Mouse (Mus musculus) cerebral cortex, adult 2 months (tissue): ENCODE measurements around the gene Tcf3.

Source experiments
- WGBS: fragments of 180-500 bp; shearing (Covaris S2); methylation state at CpG from one replicate; pipeline ENCODE4 v1.1.7; 2018; 5-methylcytosine and 5-hydroxymethylcytosine counted together

Gene Tcf3

DNA sequence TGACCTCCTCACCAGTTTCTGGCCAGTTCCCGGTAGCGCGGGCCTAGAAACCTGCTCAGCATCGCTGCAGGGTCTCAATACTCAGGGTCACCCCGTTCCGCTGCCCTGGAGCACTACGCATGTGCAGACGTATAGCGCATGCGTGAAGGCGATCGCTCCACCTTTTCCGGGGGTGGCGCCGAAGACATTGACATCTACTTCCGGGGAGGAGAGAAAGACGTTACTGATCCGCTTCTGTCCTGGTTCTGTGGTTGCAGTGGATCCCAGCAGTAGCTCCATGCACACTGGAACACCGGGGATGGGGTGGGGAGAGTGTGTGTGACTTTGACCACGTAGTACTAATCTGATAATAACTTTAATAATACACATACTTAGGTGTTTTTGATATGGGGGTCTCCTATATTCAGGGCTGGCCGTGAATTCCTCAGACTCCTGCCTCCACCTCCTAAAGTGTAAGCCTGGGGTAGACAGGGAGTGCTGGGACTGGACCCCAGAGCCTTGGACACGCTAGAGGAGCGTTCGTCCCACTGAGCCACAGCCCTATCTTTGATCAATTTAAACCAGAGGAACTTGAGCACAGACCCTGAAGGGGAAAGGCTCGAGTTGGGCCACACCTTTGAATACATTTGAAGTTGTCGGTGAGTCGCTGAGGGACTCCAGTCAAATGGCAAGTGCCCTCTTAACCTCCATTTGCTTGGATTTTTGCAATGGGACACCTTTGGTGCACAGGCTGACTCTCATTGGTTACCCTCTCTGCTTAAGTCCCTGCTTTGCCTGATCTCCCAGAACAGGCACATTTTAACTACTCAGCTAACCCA is 26.6 kb downstream of the Tcf3 start, which contains the start of gene Uqcr11:
TSS of gene Uqcr11 (minus strand) at position 147 of the 818 bp plus-strand sequence.
- WGBS: under 1% methylated on average over 27 of the region's 27 CpGs

DNA sequence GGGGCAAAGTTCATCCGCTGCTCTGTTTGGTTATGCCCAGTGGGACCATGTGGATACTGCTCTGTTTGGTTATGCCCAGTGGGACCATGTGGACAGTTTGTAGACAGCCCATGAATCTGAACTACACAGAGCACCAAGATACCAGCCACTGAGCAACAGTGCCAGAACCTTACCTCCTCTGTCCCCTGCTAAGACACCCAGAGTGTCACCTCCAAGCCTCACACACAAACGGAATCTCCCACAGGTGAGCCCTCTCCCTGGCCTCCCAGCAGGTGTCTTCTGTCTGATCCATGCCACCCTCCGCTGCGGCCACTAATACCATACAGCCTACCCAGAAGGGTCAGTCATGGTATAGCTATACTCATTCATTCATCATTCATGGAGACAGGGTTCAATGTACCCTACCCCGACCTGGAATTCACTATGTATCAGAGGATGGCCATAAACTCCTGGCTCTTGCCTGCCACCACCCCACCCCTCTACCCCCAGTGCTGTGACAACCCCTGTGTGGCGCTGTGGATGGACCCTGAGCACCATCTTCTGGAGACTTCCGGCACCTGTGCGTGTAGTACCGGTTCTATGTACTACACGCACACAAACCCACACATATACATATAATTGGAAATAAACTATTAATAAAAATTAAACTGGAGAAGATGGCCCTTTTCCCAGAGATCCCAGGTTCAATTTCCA is 27.8 kb downstream of the Tcf3 start:
- 44% methylated on average over 10 of the region's 10 CpGs for WGBS

DNA sequence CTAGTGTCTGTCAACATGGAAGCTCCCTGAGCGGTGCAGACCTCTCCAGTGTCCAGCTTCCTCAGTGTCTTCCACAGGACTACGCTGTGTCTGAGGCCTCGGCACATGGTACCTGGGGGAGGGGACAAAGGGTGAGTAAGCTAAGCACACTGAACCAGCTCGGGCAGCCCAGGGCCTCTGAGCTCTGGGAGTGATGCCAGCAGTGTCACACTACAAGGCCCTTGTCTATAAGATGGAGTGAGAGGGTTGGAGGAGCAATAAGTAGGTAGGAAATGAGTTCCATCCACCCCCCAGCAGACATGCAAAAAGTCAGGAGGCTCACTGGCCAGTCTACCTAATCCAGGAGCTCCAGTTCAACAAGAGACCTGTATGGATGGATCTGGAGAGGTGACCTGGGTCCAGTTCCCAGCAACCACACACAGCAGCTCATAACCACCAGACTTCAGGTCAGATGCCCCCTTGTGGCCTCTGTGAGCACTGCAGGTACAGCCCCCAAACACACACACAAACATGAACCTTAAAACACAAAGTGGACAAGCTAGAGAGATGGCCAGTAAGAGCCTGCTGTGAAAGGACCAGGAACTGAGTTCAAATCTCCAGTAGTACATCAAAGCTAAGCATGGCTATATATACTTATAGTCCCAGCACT is 30.3 kb downstream of the Tcf3 start:
- 84% methylated on average over 4 of the region's 4 CpGs for WGBS

DNA sequence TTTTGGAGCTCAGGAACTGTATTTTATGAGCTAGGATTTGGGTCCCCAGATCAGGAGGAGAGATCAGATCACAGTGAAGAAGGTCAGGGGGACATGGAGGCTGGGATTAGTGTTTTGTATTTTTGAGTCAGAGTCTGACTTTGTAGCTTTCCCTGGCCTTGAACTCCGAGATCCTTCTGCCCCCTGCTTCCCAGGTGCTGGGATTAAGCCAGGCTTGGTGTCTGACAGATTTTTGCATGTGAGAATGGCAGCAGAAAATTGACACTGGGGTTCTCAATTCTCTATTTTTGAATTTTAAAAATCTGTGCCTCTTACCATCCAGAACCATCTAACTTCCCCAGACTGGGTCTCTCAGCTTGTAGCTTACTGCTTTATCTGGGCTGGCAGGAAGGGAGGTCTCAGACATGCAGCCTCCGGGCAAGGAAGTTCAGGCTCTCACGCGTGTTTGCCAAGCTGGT is 32.7 kb downstream of the Tcf3 start:
- WGBS: 67% methylated on average over 4 of the region's 4 CpGs

DNA sequence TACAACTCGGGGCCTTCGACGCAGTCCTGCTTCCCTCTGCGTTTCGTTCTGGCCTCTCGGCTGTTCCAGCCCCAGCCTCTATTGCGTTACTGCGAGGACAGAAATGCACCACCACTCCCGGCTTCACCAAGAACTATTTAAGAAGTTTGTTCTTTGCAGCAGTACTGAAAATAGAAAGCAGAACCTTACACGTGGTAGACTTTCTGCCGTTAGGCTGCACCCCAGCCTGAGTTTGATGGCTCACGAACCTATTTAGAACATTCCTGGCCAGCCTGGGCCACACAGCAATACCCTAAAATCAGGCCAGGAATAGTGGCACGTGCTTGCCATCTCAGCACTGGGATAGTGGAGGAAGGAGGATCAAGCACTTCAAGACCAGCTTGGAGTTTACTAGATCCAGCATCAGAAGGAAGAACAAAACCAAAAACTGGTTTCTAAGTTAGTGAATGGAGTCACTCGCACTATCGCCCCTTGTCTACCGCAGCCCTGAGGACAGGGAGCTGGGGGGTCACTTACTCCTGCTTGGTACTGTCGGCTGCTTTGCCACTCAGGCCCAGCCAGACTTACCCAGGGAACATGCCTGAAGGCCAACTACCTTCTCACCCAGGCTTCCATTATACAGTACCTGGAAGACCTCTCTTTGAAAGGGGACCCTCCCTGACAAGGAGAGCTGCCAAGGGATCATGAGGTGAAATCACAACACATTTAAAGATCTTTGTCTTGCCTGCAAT is 33.3 kb downstream of the Tcf3 start:
- 7% methylated on average over 17 of the region's 17 CpGs for WGBS

DNA sequence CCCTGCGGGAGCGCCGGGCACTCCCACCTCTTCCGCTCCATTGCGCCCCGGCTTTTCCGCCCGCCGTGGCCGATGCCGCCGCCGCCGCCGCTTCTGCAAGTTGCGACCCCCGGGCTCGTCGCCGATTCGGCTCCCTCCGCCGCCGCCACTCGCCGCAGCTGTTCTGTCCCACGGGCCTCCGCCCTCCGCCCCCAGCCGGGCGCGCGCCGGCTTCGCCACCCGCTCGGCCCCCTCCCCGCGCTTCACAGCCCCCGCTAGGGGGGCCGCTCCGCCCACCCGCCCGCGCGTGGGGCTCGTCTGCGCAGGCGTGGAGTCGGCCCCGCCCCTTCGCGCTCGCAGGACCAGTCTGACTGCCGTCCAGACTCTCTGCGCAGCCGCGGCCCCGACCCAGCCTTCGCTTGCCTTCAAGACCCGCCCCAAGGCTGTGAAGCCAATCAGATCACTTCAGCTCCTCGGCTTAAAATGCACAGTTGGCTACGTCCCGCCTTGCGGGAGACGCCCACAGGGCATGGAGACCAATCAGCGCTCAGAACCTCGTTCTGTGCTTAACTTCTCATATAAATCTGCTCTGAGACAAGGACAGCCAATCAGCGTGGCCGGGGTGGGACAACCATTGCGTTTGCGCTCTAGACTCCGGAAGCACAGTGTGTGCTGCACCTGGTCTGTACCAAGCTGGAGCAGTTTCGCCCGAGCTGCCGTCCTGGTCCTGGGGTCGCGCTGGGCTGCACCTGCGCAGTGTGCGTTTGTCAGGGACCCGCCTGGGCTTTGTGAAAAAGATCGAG is 34.1 kb downstream of the Tcf3 start, which contains the start of gene Mbd3:
TSS of gene Mbd3 (minus strand) at position 360 of the 782 bp plus-strand sequence.
- under 1% methylated on average over 82 of the region's 82 CpGs for WGBS

DNA sequence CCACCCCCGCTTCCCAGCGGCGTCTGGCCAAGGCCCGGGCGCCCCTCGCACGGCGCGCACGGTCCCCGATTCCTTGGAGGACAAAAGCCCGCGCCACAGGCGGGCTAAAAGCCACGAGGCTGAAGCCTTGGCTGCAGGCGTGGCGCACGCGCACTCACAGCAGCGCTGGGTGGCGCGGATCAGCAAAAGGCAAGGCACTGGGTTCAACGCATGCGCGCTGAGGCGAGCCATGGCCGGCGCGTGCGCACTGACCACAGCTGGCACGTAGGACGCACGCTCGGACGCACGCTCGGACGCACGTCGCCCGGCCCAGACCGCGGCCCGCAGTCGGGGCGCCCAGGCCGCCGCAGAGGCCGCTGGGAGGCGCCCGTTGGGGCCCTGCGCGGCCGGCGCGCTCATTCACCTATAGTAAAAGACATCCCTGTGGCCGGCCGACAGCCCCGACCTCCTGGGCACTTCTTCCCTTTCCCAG is 34.7 kb downstream of the Tcf3 start:
- WGBS: under 1% methylated on average over 59 of the region's 59 CpGs

DNA sequence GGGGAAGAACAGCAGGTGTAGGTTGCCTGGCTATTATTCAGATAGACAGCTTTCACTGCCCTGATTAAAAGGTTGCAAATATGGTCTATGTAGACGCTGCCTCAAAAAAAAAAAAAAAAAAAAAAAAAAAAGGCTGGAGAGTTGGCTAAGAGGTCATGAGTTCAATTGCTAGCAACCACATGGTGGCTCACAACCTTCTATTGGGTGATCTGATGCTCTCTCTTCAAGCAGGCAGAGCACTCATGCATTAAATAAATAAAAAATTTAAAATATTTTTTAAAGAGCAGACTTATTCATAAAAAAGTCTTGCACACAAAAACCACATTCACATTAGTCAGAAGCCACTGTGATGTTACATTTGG is 35.3 kb downstream of the Tcf3 start:
- 0% methylated on average over 1 of the region's 1 CpGs for WGBS

DNA sequence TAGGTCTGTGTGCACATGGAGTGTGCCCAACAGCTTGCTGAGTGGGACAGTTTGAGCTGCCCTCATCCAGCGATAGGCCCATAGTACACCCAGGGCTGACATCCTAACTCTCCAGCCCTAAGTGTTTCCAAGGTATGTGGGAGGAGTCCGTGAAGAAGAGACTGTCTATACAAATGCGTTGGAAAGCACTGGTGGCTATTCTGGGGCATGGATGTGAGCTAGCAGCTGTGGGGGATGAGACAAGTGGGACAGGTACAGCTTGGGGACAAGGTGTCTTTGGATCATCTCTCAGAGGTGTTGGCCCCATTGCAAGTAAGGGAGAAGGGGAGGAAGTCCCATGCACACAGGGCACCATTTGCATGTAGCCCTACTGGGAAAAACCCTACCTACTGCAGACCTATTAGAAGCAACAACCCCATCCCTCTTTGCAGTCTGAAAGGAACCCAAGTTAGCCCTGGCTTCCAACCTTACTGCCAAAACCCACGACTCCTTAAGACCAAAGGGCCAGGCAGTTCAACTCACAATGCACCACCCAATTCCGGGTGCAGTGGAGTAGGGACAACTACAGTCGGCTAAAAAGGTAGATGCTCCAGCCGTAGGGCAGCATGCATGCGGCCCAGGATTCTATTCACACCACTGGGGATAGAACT is 35.8 kb downstream of the Tcf3 start:
- WGBS: 30% methylated on average over 8 of the region's 8 CpGs

DNA sequence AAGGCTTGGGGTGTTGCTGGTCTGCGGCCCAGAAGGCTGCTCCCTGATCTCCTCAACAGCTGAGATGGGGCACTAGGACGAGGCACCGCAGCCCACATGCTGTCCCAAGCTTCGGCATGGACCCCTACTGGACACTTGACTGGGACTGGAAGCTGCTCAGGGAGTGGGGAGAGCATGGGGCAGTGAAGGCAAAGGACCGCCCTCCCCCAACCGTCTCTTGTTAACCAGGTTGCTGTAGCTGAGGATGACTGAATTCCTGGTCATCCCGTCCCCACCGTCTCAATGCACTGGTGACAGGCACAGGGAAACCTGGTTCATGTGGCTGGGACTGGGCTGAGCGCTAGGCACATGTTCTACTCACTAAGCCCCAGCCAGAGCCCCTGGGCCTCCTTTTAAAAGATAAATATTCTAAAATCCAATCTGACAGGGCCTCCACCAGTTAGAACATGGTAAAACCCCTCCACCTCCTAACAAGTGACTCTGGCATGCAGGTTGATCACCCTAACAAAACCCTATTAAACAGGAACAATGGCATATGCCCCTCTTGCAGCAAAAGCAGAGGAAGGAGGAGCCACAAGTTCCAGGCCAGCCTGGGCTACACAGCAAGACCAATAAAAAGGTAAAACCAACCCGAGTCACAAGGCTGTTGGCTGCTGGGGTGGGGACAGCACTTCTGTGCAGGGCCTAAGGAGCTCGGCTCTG is 36.5 kb downstream of the Tcf3 start:
- WGBS: 80% methylated on average over 11 of the region's 11 CpGs

DNA sequence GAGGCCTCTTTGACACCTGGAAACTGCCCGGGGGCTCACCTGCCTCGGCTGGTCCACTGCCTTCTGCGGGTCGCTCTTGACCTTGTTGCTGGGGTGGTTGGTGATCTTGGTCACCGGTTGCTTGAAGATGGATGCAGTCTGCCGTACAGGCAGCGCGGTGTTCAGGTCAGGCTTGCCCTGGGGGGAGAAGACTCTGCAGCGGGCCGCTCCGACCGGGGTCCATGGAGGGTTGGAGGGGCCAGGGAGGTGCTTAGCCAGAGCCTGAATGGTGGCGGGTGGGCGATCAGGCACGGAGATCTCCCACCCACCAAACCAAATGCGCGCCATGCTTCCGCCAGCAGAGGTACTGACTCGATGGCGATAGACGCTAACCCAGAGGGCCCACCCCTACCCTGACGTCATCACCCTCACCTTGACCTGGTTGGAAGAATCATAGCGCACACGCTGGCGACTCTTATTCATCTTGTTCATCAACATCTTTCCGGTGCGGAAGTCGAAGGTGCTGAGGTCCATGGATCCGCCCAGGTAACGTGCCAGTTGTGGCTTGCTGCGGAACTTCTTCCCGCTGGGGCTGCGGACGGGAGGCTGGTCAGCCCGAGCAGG is 38.3 kb downstream of the Tcf3 start:
- WGBS: 94% methylated on average over 35 of the region's 35 CpGs

DNA sequence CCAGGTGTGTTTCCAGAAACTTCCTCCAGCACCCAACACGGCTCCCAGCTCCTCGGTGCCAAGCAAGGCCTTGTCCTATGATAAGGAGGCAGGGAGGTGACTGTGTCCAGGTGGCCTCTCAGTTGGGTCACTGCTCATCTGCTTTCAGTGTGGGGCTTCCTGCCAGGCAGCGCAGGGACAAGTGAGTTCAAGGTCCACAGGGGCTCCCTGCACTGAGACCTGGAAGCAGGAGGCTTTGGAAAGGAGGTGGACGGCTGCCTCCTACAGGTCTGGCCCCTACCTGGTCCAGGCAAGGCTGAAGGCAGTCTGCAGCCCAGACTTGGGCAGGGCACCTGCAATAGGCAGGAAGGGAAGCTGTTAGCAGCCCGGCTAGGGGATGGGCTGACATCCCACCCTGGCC is 40.8 kb downstream of the Tcf3 start:
- WGBS: 93% methylated on average over 5 of the region's 5 CpGs

DNA sequence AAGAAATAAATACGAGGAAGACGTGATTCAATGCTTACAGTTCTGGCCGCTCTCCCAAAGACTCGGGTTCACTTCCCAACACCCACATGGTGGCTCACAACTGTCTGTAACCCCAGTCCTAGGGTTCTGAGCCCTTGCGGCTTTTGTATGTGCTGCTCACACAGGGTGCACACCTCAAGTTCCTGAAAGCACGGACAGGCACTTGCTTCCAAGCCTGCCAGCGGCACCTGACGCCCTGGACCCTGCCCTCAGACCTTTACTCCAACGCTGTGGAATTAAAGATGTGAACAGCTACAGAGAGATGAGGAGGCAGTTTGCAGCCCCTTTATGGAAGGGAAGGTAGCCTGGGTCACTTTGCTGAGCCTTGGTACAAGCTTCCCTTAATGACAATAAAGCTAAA is 42.8 kb downstream of the Tcf3 start:
- 74% methylated on average over 9 of the region's 9 CpGs for WGBS

DNA sequence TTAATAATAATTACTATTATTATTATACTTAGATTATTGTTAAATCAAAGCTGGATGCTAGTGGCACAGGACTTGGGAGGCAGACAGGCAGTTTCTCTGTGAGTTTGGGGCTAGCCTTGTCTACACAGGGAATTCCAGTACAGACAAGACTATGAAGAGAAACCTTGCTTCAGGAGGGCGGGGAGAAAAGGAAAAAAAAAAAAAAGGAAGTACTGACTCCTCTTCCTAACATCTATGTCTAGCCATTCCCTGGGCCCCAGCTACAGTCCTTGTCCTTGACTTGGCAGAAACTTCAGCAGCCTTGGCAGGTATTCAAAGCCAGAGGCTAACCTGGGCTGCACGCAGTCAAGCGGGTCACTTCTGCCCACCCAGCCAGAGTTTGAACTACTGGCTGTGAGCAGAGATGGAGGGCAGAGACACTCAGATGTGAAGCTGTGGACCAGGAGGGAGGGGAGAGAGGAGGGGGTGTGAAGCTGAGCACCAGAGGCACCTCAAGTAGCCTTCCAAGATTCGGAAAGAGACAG is 44.2 kb downstream of the Tcf3 start:
- WGBS: 65% methylated on average over 4 of the region's 4 CpGs

DNA sequence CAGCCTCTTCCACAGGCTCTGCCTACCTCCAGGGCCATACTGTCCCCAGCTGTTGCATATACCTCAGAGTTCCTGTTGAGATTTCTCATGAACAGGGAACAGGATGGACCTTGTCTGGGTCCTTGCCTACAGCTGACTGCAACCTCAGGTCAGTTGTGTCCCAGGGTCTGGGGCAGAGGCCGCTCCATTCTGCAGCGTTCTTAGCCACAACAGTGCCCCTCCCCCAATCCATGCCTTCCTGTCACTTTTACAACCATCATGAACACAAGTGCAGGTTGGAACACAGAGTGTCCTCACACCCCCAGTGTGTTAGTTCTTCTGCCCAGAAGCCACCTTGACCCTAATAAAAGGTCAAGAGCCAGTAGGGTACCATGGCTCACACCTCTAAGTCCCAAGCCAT is 44.7 kb downstream of the Tcf3 start:
- WGBS: 42% methylated on average over 2 of the region's 2 CpGs

DNA sequence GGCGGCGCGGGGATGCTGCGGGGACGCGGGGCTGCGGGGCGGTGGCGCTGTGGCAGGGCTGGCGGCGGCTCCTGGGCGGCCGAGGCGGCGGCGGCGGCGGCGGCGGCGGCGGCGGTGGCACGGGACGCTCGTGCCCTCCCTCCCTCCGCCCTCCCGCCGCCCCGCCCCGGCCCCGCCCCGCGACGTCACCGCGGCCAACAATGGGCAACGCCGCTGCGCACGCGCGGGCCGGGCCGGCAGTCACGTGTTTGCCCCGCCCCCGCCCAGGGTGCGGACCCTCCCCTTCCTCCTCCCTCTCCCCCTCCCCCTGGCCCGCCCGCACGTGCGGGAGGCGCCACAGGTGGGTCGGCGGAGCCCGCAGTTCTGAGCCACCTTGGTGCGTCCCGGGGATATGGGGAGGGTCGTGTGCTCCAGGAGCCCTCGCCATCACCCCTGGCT is 45.9 kb downstream of the Tcf3 start, which contains the start of gene Mex3d:
TSS of gene Mex3d (minus strand) at position 138 of the 438 bp plus-strand sequence.
- WGBS: 12% methylated on average over 49 of the region's 61 CpGs

DNA sequence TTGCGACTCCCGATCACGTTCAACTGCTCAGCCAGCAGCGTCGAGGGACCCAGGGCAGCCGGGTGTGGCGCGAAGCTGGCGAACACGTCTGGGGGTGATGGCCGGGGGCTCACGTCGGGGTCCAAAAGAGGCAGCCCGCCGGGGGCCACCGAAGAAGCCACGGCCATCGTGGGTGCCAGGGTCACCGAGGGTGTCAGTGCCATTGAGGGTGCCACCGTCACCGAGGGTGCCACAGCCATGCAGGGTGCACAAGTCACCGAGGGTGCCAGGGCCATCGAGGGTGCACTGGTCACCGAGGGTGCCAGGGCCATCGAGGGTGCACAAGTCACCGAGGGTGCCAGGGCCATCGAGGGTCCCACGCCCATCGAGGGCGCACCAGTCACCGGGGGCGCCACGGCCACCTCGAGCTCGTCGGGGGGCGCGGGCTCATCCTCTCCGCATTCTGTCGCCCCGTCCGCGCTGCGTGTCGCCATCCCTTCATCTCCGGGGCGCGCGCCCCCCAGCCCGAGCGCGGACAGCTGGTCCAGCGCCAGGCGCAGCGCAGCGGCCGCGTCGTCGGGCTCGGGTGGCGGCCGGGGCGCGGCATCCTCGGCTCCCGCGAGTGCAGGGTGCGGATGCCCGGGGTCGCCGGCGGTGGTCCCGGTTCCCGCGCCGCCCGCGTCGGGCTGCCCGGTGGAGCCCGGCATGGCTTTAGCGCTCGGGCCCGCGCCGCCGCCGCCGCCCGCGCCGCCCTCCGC is 46.5 kb downstream of the Tcf3 start:
- WGBS: 2% methylated on average over 91 of the region's 94 CpGs
